Mouse (Mus musculus) bone marrow macrophage, adult 2 months (primary cell): Measurements from ENCODE around the gene Nudt16l1.

ENCODE experiments used
- CTCF ChIP-seq: IDR thresholded peaks from 2 replicates; pipeline ENCODE4 v1.5.1; 2012; ENCODE audit warnings: low read depth, mild to moderate bottlenecking, low read length, moderate library complexity
- POLR2A ChIP-seq: IDR thresholded peaks from 2 replicates; pipeline ENCODE4 v1.6.1; 2012; ENCODE audit warnings: mild to moderate bottlenecking, low read depth, low read length, borderline replicate concordance

GRCm38 (mm10) chr16:4938461-4938860 is at the start of gene Nudt16l1:
- TF ChIP-seq POLR2A (no peak), CTCF (no peak)
